Mouse (Mus musculus) heart, adult 2 months (tissue): ENCODE measurements at regions not wholly inside any gene's neighbourhood (a gene's known extent, or its start where the extent isn't known, plus 50 kb on each side); places are given as distances from the start of the nearest gene placed in this dataset.

Experiments
- CTCF ChIP-seq: fragments of 200-600 bp; IDR thresholded peaks from 2 replicates; pipeline ENCODE4 v1.8.1; 2022; ENCODE audit warnings: antibody characterized with exemption, mild to moderate bottlenecking, moderate library complexity
- EP300 ChIP-seq: fragments of 200-500 bp; IDR thresholded peaks from 2 replicates; pipeline ENCODE4 v1.6.1; 2011; ENCODE audit warnings: low read depth, low read length, control low read depth; ENCODE audit not compliant: insufficient read depth
- POLR2A ChIP-seq: fragments of 200-500 bp; IDR thresholded peaks from 2 replicates; pipeline ENCODE4 v1.6.1; 2011; ENCODE audit warnings: mild to moderate bottlenecking, low read depth, low read length, control low read depth; ENCODE audit not compliant: insufficient read depth

DNA sequence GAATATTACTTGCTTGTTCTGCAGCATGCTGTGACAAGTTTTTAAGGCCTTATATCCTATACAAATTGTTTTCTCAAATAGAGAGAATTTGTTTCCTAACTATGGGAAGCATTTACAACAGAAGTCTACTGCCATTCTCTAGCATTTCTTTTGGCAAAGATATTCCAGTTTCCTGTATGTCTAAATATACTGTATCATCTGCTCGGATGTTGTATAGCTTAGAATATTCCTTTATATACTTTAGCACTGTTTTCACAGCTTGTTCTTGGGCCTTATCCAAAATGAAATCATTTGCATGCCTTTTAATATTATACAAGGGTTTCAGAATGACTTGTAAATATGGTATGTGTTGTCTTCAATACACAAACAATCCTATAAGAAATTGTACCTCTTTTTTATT lies 92.1 kb upstream of the Ins2 start:
- TF ChIP-seq POLR2A (no peak), CTCF (no peak), EP300 (no peak)
